Mouse (Mus musculus) lung, adult 2 months (tissue): ENCODE measurements around the gene Tbx2.

Experiments
- CTCF ChIP-seq: fragments of 200-500 bp; IDR thresholded peaks from 2 replicates; pipeline ENCODE4 v1.5.1; 2011; ENCODE audit warnings: mild to moderate bottlenecking, low read length, control low read depth; ENCODE audit not compliant: insufficient read depth
- POLR2A ChIP-seq: fragments of 200-500 bp; IDR thresholded peaks from 2 replicates; pipeline ENCODE4 v1.6.1; 2011; ENCODE audit warnings: low read depth, mild to moderate bottlenecking, control low read depth, low read length, borderline replicate concordance; ENCODE audit errors: extremely low read depth

- TF ChIP-seq CTCF (no peak), POLR2A (no peak)
Measured at GRCm38 (mm10) chr11:85845921-85846320, 13.6 kb downstream of the Tbx2 start.
